Mouse (Mus musculus) E14TG2a.4 (cell line): Measurements from ENCODE around the gene Pcca.

Experiments used
- H3K27me3 ChIP-seq: 2 replicates; pipeline ENCODE4 v1.6.1; 2014; ENCODE audit warnings: low read length, control low read depth; ENCODE audit not compliant: insufficient read depth
- H3K36me3 ChIP-seq: 2 replicates; pipeline ENCODE4 v1.6.1; 2014; ENCODE audit warnings: low read length, control low read depth; ENCODE audit not compliant: insufficient read depth
- H3K4me1 ChIP-seq: replicated peaks from 2 replicates; pipeline ENCODE4 v1.6.1; 2014; ENCODE audit warnings: low read depth, low read length, control low read depth
- H3K4me3 ChIP-seq: replicated peaks from 2 replicates; pipeline ENCODE4 v1.5.1; 2014; ENCODE audit warnings: mild to moderate bottlenecking, low read length
- H3K9me3 ChIP-seq: 2 replicates; pipeline ENCODE4 v1.6.1; 2014; ENCODE audit warnings: low read length, control low read depth
- CTCF ChIP-seq: conservative IDR thresholded peaks from 2 replicates; pipeline ENCODE4 v1.5.1; 2014; ENCODE audit warnings: low read length
- NANOG ChIP-seq: IDR thresholded peaks from 2 replicates; pipeline ENCODE4 v1.6.1; 2014; ENCODE audit warnings: borderline replicate concordance, low read length, mixed read lengths
- POU5F1 ChIP-seq: IDR thresholded peaks from 2 replicates; pipeline ENCODE4 v1.6.1; 2014; ENCODE audit warnings: low read length, borderline replicate concordance

Gene Pcca

GRCm38 (mm10) chr14:122887702-122888479 is 353.8 kb downstream of the Pcca start:
- no peaks in the 10 kb centered on the region for H3K9me3 ChIP-seq
- H3K4me3 ChIP-seq, result no peak overlapping the region
- H3K27me3 ChIP-seq, result no peaks in the 10 kb centered on the region
- no peaks in the 10 kb centered on the region for H3K4me1 ChIP-seq
- no peak for TF ChIP-seq POU5F1
- TF ChIP-seq CTCF, result no peak
- H3K36me3 ChIP-seq, result peaks cover 45% of the 10 kb centered on the region

GRCm38 (mm10) chr14:122888480-122888872 is 354.4 kb downstream of the Pcca start:
- TF ChIP-seq CTCF, result no peak
- TF ChIP-seq NANOG, result no peak
- no peak for TF ChIP-seq POU5F1
- no peaks in the 10 kb centered on the region for H3K4me1 ChIP-seq
- H3K36me3 ChIP-seq, result peaks cover 50% of the 10 kb centered on the region
- no peaks in the 10 kb centered on the region for H3K27me3 ChIP-seq
- H3K9me3 ChIP-seq, result no peaks in the 10 kb centered on the region
- no peak overlapping the region for H3K4me3 ChIP-seq

DNA sequence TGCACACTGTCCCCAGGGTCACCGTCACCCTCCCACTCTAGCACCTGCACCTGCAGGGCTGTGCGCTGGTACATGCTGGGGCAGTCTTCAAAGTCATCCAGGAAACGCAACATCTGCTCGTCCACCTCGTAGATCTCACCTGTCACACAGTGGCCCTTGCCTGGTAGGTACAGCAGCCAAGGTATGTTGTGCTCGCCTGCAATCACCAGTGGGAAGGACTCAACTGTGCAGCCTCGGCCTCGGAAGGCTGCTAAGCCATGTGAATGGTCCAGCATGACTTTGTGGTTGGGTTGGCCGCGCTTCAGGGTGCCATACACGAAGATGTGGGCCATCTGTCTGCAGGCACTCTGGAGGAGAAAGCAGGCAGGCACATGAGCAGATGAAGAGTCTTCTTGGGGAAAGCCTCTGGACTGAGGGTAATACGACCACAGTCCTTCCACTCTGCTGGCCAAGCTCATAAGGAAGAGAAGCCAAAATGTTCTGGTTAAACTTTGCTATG is 357.4 kb downstream of the Pcca start:
- no peak overlapping the region for H3K4me3 ChIP-seq
- H3K4me1 ChIP-seq, result no peaks in the 10 kb centered on the region
- TF ChIP-seq NANOG (no peak), CTCF (no peak), POU5F1 (no peak)
- H3K36me3 ChIP-seq, result peaks cover 45% of the 10 kb centered on the region
- H3K9me3 ChIP-seq, result no peaks in the 10 kb centered on the region
- H3K27me3 ChIP-seq, result no peaks in the 10 kb centered on the region

- no peak for TF ChIP-seq NANOG
- no peak for TF ChIP-seq CTCF
- TF ChIP-seq POU5F1, result no peak
- Histone ChIP-seq H3K4me3 (no peak overlapping the region), H3K36me3 (peaks cover 31% of the 10 kb centered on the region), H3K27me3 (no peaks in the 10 kb centered on the region), H3K9me3 (no peaks in the 10 kb centered on the region), H3K4me1 (no peaks in the 10 kb centered on the region)
Observed at GRCm38 (mm10) chr14:122896106-122896505, 362.0 kb downstream of the Pcca start.

GRCm38 (mm10) chr14:122898550-122898949 is 364.4 kb downstream of the Pcca start:
- no peaks in the 10 kb centered on the region for H3K9me3 ChIP-seq
- H3K4me1 ChIP-seq, result no peaks in the 10 kb centered on the region
- H3K4me3 ChIP-seq, result no peak overlapping the region
- no peaks in the 10 kb centered on the region for H3K27me3 ChIP-seq
- peaks cover 20% of the 10 kb centered on the region for H3K36me3 ChIP-seq
- TF ChIP-seq CTCF (0 out of 2 replicates have a peak, but pooled peaks have one; percentile 6), POU5F1 (no peak), NANOG (no peak)

GRCm38 (mm10) chr14:122900679-122901078 is 366.6 kb downstream of the Pcca start:
- Histone ChIP-seq H3K27me3 (no peaks in the 10 kb centered on the region), H3K4me3 (no peak overlapping the region), H3K36me3 (peaks cover 34% of the 10 kb centered on the region), H3K4me1 (no peaks in the 10 kb centered on the region), H3K9me3 (no peaks in the 10 kb centered on the region)
- TF ChIP-seq POU5F1 (no peak), CTCF (no peak), NANOG (no peak)

GRCm38 (mm10) chr14:122901177-122901576 is 367.1 kb downstream of the Pcca start:
- H3K9me3 ChIP-seq, result no peaks in the 10 kb centered on the region
- H3K4me1 ChIP-seq, result no peaks in the 10 kb centered on the region
- H3K36me3 ChIP-seq, result peaks cover 34% of the 10 kb centered on the region
- no peak overlapping the region for H3K4me3 ChIP-seq
- H3K27me3 ChIP-seq, result no peaks in the 10 kb centered on the region
- TF ChIP-seq CTCF (peak; percentile 39), POU5F1 (no peak)

GRCm38 (mm10) chr14:122901715-122902114 is 367.6 kb downstream of the Pcca start:
- H3K27me3 ChIP-seq, result no peaks in the 10 kb centered on the region
- TF ChIP-seq CTCF, result no peak
- TF ChIP-seq POU5F1, result no peak
- no peak for TF ChIP-seq NANOG
- H3K9me3 ChIP-seq, result no peaks in the 10 kb centered on the region
- peaks cover 34% of the 10 kb centered on the region for H3K36me3 ChIP-seq
- H3K4me3 ChIP-seq, result no peak overlapping the region
- no peaks in the 10 kb centered on the region for H3K4me1 ChIP-seq
